Mouse (Mus musculus) splenic B cell, adult 2 months (primary cell): ENCODE results near the gene Cfdp1.

Experiments used
- DNase-seq: peaks from one replicate; pipeline ENCODE4 v3.0.0-alpha.2; 2011; ENCODE audit warnings: low read depth, low spot score
- H3K27me3 ChIP-seq: 2 replicates; pipeline ENCODE4 v1.6.1; 2012; ENCODE audit warnings: mild to moderate bottlenecking, low read length, moderate library complexity, mixed read lengths; ENCODE audit not compliant: control insufficient read depth, poor library complexity, insufficient read depth, severe bottlenecking
- H3K36me3 ChIP-seq: 2 replicates; pipeline ENCODE4 v1.6.1; 2012; ENCODE audit warnings: mild to moderate bottlenecking, low read length, moderate library complexity, mixed read lengths; ENCODE audit not compliant: control insufficient read depth, poor library complexity, insufficient read depth, severe bottlenecking

Gene Cfdp1

GRCm38 (mm10) chr8:111778801-111779200, 75.3 kb downstream of the Cfdp1 start:
- H3K36me3 ChIP-seq = peaks cover 7% of the 10 kb centered on the region
- DNase-seq = no peak
- H3K27me3 ChIP-seq = no peaks in the 10 kb centered on the region

GRCm38 (mm10) chr8:111776492-111776891, 77.6 kb downstream of the Cfdp1 start:
- no peak for DNase-seq

GRCm38 (mm10) chr8:111775766-111776165, 78.3 kb downstream of the Cfdp1 start:
- no peak for DNase-seq
- peaks cover 9% of the 10 kb centered on the region for H3K36me3 ChIP-seq
- no peaks in the 10 kb centered on the region for H3K27me3 ChIP-seq

More at GRCm38 (mm10) chr8:111776492-111776891, 77.6 kb downstream of the Cfdp1 start:
- Histone ChIP-seq H3K27me3 (no peaks in the 10 kb centered on the region), H3K36me3 (peaks cover 9% of the 10 kb centered on the region)

GRCm38 (mm10) chr8:111773476-111773875, 80.6 kb downstream of the Cfdp1 start:
- H3K27me3 ChIP-seq = no peaks in the 10 kb centered on the region
- peaks cover 6% of the 10 kb centered on the region; the same call in 1 of the 2 replicates for H3K36me3 ChIP-seq
- DNase-seq = no peak

- Histone ChIP-seq H3K27me3 (no peaks in the 10 kb centered on the region), H3K36me3 (peaks cover 6% of the 10 kb centered on the region; the same call in 1 of the 2 replicates)
- DNase-seq = no peak
These were observed 81.0 kb downstream of the Cfdp1 start for GRCm38 (mm10) chr8:111773057-111773456.

- Histone ChIP-seq H3K36me3 (peaks cover 11% of the 10 kb centered on the region), H3K27me3 (no peaks in the 10 kb centered on the region)
- DNase-seq = no peak
These were observed 82.0 kb downstream of the Cfdp1 start for GRCm38 (mm10) chr8:111772083-111772482.

- no peak for DNase-seq
- Histone ChIP-seq H3K36me3 (peaks cover 10% of the 10 kb centered on the region), H3K27me3 (no peaks in the 10 kb centered on the region)
These were observed 82.5 kb downstream of the Cfdp1 start for GRCm38 (mm10) chr8:111771625-111772020.

GRCm38 (mm10) chr8:111770958-111771624, 83.0 kb downstream of the Cfdp1 start:
- H3K27me3 ChIP-seq = no peaks in the 10 kb centered on the region
- H3K36me3 ChIP-seq = peaks cover 9% of the 10 kb centered on the region
- DNase-seq = no peak

- no peak for DNase-seq
- no peaks in the 10 kb centered on the region for H3K27me3 ChIP-seq
- peaks cover 9% of the 10 kb centered on the region for H3K36me3 ChIP-seq
These were observed 84.2 kb downstream of the Cfdp1 start for GRCm38 (mm10) chr8:111769764-111770428.

GRCm38 (mm10) chr8:111769296-111769695, 84.8 kb downstream of the Cfdp1 start:
- no peak for DNase-seq
- Histone ChIP-seq H3K36me3 (peaks cover 9% of the 10 kb centered on the region), H3K27me3 (no peaks in the 10 kb centered on the region)

GRCm38 (mm10) chr8:111768651-111769050, 85.4 kb downstream of the Cfdp1 start:
- DNase-seq = no peak
- peaks cover 8% of the 10 kb centered on the region for H3K36me3 ChIP-seq
- H3K27me3 ChIP-seq = no peaks in the 10 kb centered on the region

- no peak for DNase-seq
- no peaks in the 10 kb centered on the region for H3K27me3 ChIP-seq
- H3K36me3 ChIP-seq = peaks cover 6% of the 10 kb centered on the region
These were observed 88.5 kb downstream of the Cfdp1 start for GRCm38 (mm10) chr8:111765616-111766015.

- Histone ChIP-seq H3K36me3 (peaks cover 6% of the 10 kb centered on the region), H3K27me3 (no peaks in the 10 kb centered on the region)
- DNase-seq = no peak
These were observed 89.0 kb downstream of the Cfdp1 start for GRCm38 (mm10) chr8:111765096-111765495.

- no peak for DNase-seq
- no peaks in the 10 kb centered on the region for H3K36me3 ChIP-seq
- H3K27me3 ChIP-seq = no peaks in the 10 kb centered on the region
These were observed 93.4 kb downstream of the Cfdp1 start for GRCm38 (mm10) chr8:111760708-111761107.

GRCm38 (mm10) chr8:111758817-111759216, 95.3 kb downstream of the Cfdp1 start:
- no peak for DNase-seq
- no peaks in the 10 kb centered on the region for H3K36me3 ChIP-seq
- H3K27me3 ChIP-seq = no peaks in the 10 kb centered on the region
